Mouse (Mus musculus): ENCODE data around the gene Hepacam. TPM values are rescaled to one million over a fixed set of nuclear protein-coding genes. Genes with fewer than 3 reads are reported as not detected.

Hepacam gene
- polyA plus RNA-seq, 1 experiment from 2014 or later: not detected

DNA sequence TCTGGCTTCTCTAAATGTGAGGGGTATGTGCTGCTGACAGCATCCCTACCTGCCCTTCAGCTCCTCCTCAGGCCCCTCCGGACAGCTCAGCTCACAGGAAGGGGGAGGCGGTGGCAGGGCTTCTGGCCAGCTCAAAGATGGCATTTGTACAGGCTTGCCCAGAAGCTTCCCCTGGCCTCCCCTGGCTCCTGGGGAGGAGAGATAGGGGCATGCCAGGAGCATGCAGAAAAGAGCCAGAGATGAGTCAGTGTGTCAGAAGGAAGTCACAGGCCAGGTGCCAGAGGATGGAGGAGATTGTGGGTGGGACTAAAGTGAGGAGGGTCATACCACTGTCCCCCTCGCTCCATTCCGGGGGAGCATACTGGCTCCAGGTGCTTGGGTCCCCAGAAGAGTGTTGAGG is 51.6 kb downstream of the Hepacam start:
- Histone ChIP-seq H3K36me3 (ENCODE audit: control insufficient read depth, insufficient read depth, low read length) (no peaks in the 10 kb centered on the region), H3K9me3 (ENCODE audit: control insufficient read depth, low read length) (no peaks in the 10 kb centered on the region), H3K9ac (ENCODE audit: low read length) (no peak overlapping the region), H3K4me1 (ENCODE audit: control insufficient read depth, insufficient read depth, low read length) (no peaks in the 10 kb centered on the region), H3K4me2 (ENCODE audit: low read depth) (no peak overlapping the region), H3K27ac (ENCODE audit: low read depth, low read length) (no peak overlapping the region), H3K27me3 (ENCODE audit: control insufficient read depth, insufficient read depth, low read length) (no peaks in the 10 kb centered on the region), H3K4me3 (ENCODE audit: low read depth, low read length) (no peak overlapping the region)
- WGBS: 71% methylated on average over 4 of the region's 4 CpGs
- no peak for ATAC-seq (ENCODE audit: insufficient read depth, low FRiP score, low TSS enrichment)
- no peak for DNase-seq (ENCODE audit: low spot score)

DNA sequence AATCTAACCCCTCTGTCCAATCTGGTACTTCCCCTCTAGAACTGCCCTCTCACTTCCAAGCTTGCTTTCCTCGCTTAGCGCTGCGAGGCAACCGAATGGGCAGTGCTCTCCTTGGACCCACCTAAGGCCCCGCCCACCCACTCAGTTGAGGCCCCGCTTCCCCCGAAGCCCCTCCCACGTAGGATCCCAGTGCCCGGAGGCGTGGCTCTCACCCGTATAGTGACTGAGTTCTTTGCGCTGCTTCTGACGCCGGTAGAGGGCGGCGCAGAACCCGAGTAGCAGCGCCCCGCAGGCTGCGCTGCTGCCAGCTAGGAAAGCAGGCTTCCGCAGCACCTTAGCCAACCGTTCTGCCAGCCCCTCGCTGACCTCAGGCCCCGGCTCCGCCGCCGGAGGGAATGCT is 53.5 kb downstream of the Hepacam start:
- Histone ChIP-seq H3K4me3 (ENCODE audit: low read depth, low read length) (peak overlapping the region; percentile 15), H3K9me3 (ENCODE audit: control insufficient read depth, low read length) (no peaks in the 10 kb centered on the region), H3K27ac (ENCODE audit: low read depth, low read length) (no peak overlapping the region), H3K4me2 (ENCODE audit: low read depth) (peak overlapping the region; percentile 38), H3K27me3 (ENCODE audit: control insufficient read depth, insufficient read depth, low read length) (no peaks in the 10 kb centered on the region), H3K9ac (ENCODE audit: low read length) (no peak overlapping the region), H3K4me1 (ENCODE audit: control insufficient read depth, insufficient read depth, low read length) (no peaks in the 10 kb centered on the region), H3K36me3 (ENCODE audit: control insufficient read depth, insufficient read depth, low read length) (no peaks in the 10 kb centered on the region)
- under 1% methylated on average over 27 of the region's 27 CpGs for WGBS
- DNase-seq (ENCODE audit: low spot score): peak; percentile 92
- peak; percentile 83 for ATAC-seq (ENCODE audit: insufficient read depth, low FRiP score, low TSS enrichment)

GRCm38 (mm10) chr9:37421239-37421638 is 54.1 kb downstream of the Hepacam start:
- no peak for DNase-seq (ENCODE audit: low spot score)
- peak overlapping the region; percentile 15; the same call in 1 of the 2 replicates for H3K4me3 ChIP-seq (ENCODE audit: low read depth, low read length)
- WGBS: 17% methylated on average over 12 of the region's 12 CpGs
- H3K4me1 ChIP-seq (ENCODE audit: control insufficient read depth, insufficient read depth, low read length): no peaks in the 10 kb centered on the region
- no peaks in the 10 kb centered on the region for H3K36me3 ChIP-seq (ENCODE audit: control insufficient read depth, insufficient read depth, low read length)
- H3K27ac ChIP-seq (ENCODE audit: low read depth, low read length): no peak overlapping the region
- no peaks in the 10 kb centered on the region for H3K27me3 ChIP-seq (ENCODE audit: control insufficient read depth, insufficient read depth, low read length)
- no peak overlapping the region for H3K9ac ChIP-seq (ENCODE audit: low read length)
- ATAC-seq (ENCODE audit: insufficient read depth, low FRiP score, low TSS enrichment): peak; percentile 42; the same call in 1 of the 2 replicates
- H3K9me3 ChIP-seq (ENCODE audit: control insufficient read depth, low read length): no peaks in the 10 kb centered on the region
- H3K4me2 ChIP-seq (ENCODE audit: low read depth): no peak overlapping the region

- H3K27ac ChIP-seq (ENCODE audit: low read depth, low read length): no peak overlapping the region
- H3K4me2 ChIP-seq (ENCODE audit: low read depth): peak overlapping the region; percentile 26
- no peaks in the 10 kb centered on the region for H3K9me3 ChIP-seq (ENCODE audit: control insufficient read depth, low read length)
- peak overlapping the region; percentile 20 for H3K4me3 ChIP-seq (ENCODE audit: low read depth, low read length)
- WGBS: 10% methylated on average over 26 of the region's 26 CpGs
- no peaks in the 10 kb centered on the region for H3K36me3 ChIP-seq (ENCODE audit: control insufficient read depth, insufficient read depth, low read length)
- no peaks in the 10 kb centered on the region for H3K4me1 ChIP-seq (ENCODE audit: control insufficient read depth, insufficient read depth, low read length)
- no peak overlapping the region for H3K9ac ChIP-seq (ENCODE audit: low read length)
- DNase-seq (ENCODE audit: low spot score): no peak
- peaks cover 62% of the 10 kb centered on the region for H3K27me3 ChIP-seq (ENCODE audit: control insufficient read depth, insufficient read depth, low read length)
- no peak for ATAC-seq (ENCODE audit: insufficient read depth, low FRiP score, low TSS enrichment)
Observed at GRCm38 (mm10) chr9:37429326-37429725, 62.2 kb downstream of the Hepacam start.

GRCm38 (mm10) chr9:37430582-37430981 is 63.4 kb downstream of the Hepacam start:
- Histone ChIP-seq H3K27me3 (ENCODE audit: control insufficient read depth, insufficient read depth, low read length) (peaks cover 75% of the 10 kb centered on the region), H3K4me1 (ENCODE audit: control insufficient read depth, insufficient read depth, low read length) (no peaks in the 10 kb centered on the region), H3K9ac (ENCODE audit: low read length) (peak overlapping the region; percentile 14; the same call in 1 of the 2 replicates), H3K4me3 (ENCODE audit: low read depth, low read length) (0 out of 2 replicates have a peak overlapping the region, but pooled peaks have one; percentile 6), H3K27ac (ENCODE audit: low read depth, low read length) (no peak overlapping the region), H3K4me2 (ENCODE audit: low read depth) (peak overlapping the region; percentile 26), H3K36me3 (ENCODE audit: control insufficient read depth, insufficient read depth, low read length) (no peaks in the 10 kb centered on the region), H3K9me3 (ENCODE audit: control insufficient read depth, low read length) (no peaks in the 10 kb centered on the region)
- peak; percentile 92 for DNase-seq (ENCODE audit: low spot score)
- peak; percentile 75 for ATAC-seq (ENCODE audit: insufficient read depth, low FRiP score, low TSS enrichment)
- 1% methylated on average over 12 of the region's 12 CpGs for WGBS

- peak; percentile 42; the same call in 1 of the 2 replicates for ATAC-seq (ENCODE audit: insufficient read depth, low FRiP score, low TSS enrichment)
- H3K4me3 ChIP-seq (ENCODE audit: low read depth, low read length): peak overlapping the region; percentile 34
- no peaks in the 10 kb centered on the region for H3K36me3 ChIP-seq (ENCODE audit: control insufficient read depth, insufficient read depth, low read length)
- H3K4me2 ChIP-seq (ENCODE audit: low read depth): peak overlapping the region; percentile 34
- peak; percentile 62 for DNase-seq (ENCODE audit: low spot score)
- no peaks in the 10 kb centered on the region for H3K9me3 ChIP-seq (ENCODE audit: control insufficient read depth, low read length)
- 2% methylated on average over 15 of the region's 17 CpGs for WGBS
- H3K9ac ChIP-seq (ENCODE audit: low read length): peak overlapping the region; percentile 43
- peaks cover 80% of the 10 kb centered on the region for H3K27me3 ChIP-seq (ENCODE audit: control insufficient read depth, insufficient read depth, low read length)
- H3K27ac ChIP-seq (ENCODE audit: low read depth, low read length): no peak overlapping the region
- no peaks in the 10 kb centered on the region for H3K4me1 ChIP-seq (ENCODE audit: control insufficient read depth, insufficient read depth, low read length)
Observed at GRCm38 (mm10) chr9:37432026-37432666, 65.0 kb downstream of the Hepacam start.

- Histone ChIP-seq H3K4me1 (ENCODE audit: control insufficient read depth, insufficient read depth, low read length) (no peaks in the 10 kb centered on the region), H3K9me3 (ENCODE audit: control insufficient read depth, low read length) (no peaks in the 10 kb centered on the region), H3K4me3 (ENCODE audit: low read depth, low read length) (peak within 1 kb of the TSS; percentile 34), H3K27me3 (ENCODE audit: control insufficient read depth, insufficient read depth, low read length) (peaks cover 76% of the 10 kb centered on the region), H3K4me2 (ENCODE audit: low read depth) (peak within 1 kb of the TSS; percentile 34), H3K27ac (ENCODE audit: low read depth, low read length) (0 out of 2 replicates have a peak within 1 kb of the TSS, but pooled peaks have one; percentile 21), H3K36me3 (ENCODE audit: control insufficient read depth, insufficient read depth, low read length) (no peaks in the 10 kb centered on the region), H3K9ac (ENCODE audit: low read length) (peak within 1 kb of the TSS; percentile 43)
- ATAC-seq (ENCODE audit: insufficient read depth, low FRiP score, low TSS enrichment) (peak; percentile 18; the same call in 1 of the 2 replicates), DNase-seq (ENCODE audit: low spot score) (peak; percentile 49)
- WGBS: under 1% methylated on average over 38 of the region's 40 CpGs
Observed at GRCm38 (mm10) chr9:37432720-37433421, 65.7 kb downstream of the Hepacam start, which contains the start of gene Robo3. TSS of gene Robo3 (minus strand) at chr9:37433246.

DNA sequence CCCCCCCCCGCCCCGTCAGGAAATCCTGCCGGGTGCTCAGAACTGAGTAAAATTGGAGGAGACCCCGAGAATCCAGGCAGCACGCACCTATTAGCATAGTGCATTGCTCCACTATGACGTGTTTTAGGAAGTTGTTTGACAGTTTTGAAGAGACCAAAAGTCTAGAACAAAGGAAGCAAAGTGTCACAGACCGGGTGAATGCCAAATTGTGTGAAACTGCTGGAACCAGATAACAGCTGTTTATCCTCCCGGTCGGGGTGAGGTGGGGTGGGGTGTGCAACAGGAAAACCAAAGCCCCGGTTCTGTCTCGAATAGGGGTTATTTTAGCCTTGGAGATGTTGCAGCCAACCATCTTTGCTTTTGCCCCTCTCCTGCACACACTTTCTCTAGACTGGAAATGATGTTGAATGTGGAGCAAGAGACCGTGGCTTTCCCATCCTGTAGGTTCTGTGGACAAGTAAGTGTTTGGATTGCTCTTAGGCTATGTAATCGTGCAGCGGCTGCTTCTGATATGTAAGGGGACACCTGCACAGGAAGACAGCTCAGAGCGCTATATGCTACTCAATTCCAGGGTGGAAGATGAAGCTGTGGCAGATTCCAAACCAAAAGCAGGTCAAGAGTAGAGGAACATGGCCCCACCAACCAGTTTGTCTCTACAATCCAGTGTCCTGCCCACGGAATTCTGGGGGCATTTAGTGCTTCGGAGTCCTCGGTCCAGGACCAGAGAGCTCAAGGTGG is 66.8 kb downstream of the Hepacam start:
- Histone ChIP-seq H3K9ac (ENCODE audit: low read length) (no peak overlapping the region), H3K27ac (ENCODE audit: low read depth, low read length) (no peak overlapping the region), H3K4me3 (ENCODE audit: low read depth, low read length) (no peak overlapping the region), H3K36me3 (ENCODE audit: control insufficient read depth, insufficient read depth, low read length) (no peaks in the 10 kb centered on the region), H3K4me1 (ENCODE audit: control insufficient read depth, insufficient read depth, low read length) (no peaks in the 10 kb centered on the region), H3K9me3 (ENCODE audit: control insufficient read depth, low read length) (no peaks in the 10 kb centered on the region), H3K4me2 (ENCODE audit: low read depth) (peak overlapping the region; percentile 10; the same call in 1 of the 2 replicates), H3K27me3 (ENCODE audit: control insufficient read depth, insufficient read depth, low read length) (peaks cover 70% of the 10 kb centered on the region)
- ATAC-seq (ENCODE audit: insufficient read depth, low FRiP score, low TSS enrichment) (no peak), DNase-seq (ENCODE audit: low spot score) (no peak)
- 3% methylated on average over 18 of the region's 18 CpGs for WGBS
